Mouse (Mus musculus) heart, postnatal 0 days (tissue): ENCODE measurements around the gene Mturn. TPM values are rescaled to one million over a fixed set of nuclear protein-coding genes. Genes with fewer than 3 reads are reported as not detected.

ENCODE experiments used
- ATAC-seq: fragments of 200-750 bp; cut with Nextera tagmentation; 2 replicates; pipeline ENCODE4 v1.8.0; 2017; ENCODE audit warnings: low read depth, moderate number of reproducible peaks, moderate library complexity; ENCODE audit not compliant: insufficient read depth
- DNase-seq: peaks from one replicate; pipeline ENCODE4 v3.0.0-alpha.2; 2016; ENCODE audit warnings: low spot score
- H3K27ac ChIP-seq: fragments of 300-500 bp; sonication (generic); 2 replicates; pipeline ENCODE4 v1.5.1; 2014; ENCODE audit warnings: low read depth, mild to moderate bottlenecking
- H3K27me3 ChIP-seq: fragments of 300-500 bp; sonication (generic); 2 replicates; pipeline ENCODE4 v1.6.1; 2014; ENCODE audit warnings: low read length, mixed read lengths; ENCODE audit not compliant: control insufficient read depth, insufficient read depth
- H3K36me3 ChIP-seq: fragments of 300-500 bp; sonication (generic); replicated peaks from 2 replicates; pipeline ENCODE4 v1.6.1; 2014; ENCODE audit warnings: low read length, mixed read lengths; ENCODE audit not compliant: control insufficient read depth, insufficient read depth
- H3K4me1 ChIP-seq: fragments of 300-500 bp; sonication (generic); 2 replicates; pipeline ENCODE4 v1.6.1; 2014; ENCODE audit warnings: antibody characterized with exemption; ENCODE audit not compliant: control insufficient read depth, insufficient read depth
- H3K4me2 ChIP-seq: fragments of 300-500 bp; sonication (generic); 2 replicates; pipeline ENCODE4 v1.6.1; 2014; ENCODE audit warnings: low read depth, mild to moderate bottlenecking, low read length, moderate library complexity
- H3K4me3 ChIP-seq: fragments of 300-500 bp; sonication (generic); 2 replicates; pipeline ENCODE4 v1.5.1; 2014; ENCODE audit warnings: low read depth, low read length
- H3K9ac ChIP-seq: fragments of 300-500 bp; sonication (generic); replicated peaks from 2 replicates; pipeline ENCODE4 v1.6.1; 2014; ENCODE audit warnings: low read depth, low read length, mixed read lengths
- H3K9me3 ChIP-seq: fragments of 300-500 bp; sonication (generic); replicated peaks from 2 replicates; pipeline ENCODE4 v1.6.1; 2016; ENCODE audit warnings: low read length; ENCODE audit not compliant: control insufficient read depth
- CTCF ChIP-seq: IDR thresholded peaks from 2 replicates; pipeline ENCODE4 v1.5.1; 2016; ENCODE audit warnings: antibody characterized with exemption, control low read depth, low read depth
- EP300 ChIP-seq: IDR thresholded peaks from 2 replicates; pipeline ENCODE4 v1.6.1; 2016; ENCODE audit warnings: antibody characterized with exemption, low read depth
- WGBS: fragments of 180-500 bp; shearing (Covaris S2); extraction: QIAGEN DNeasy Blood & Tissue Kit; methylation state at CpG from one replicate; pipeline ENCODE4 v1.1.7; 2014; 5-methylcytosine and 5-hydroxymethylcytosine counted together
- polyA plus RNA-seq: library from polyadenylated mRNA; unstranded; fragments of >200 nt; fragmentation: Nextera tagmentation; extraction: Ambion mirVana; gene quantifications from 2 replicates; pipeline ENCODE4 v1.2.1, GENCODE M21; 2015
- total RNA-seq: library from RNA; depleted of rRNA; stranded (reverse); fragments of >200 nt; gene quantifications from 2 replicates; pipeline ENCODE4 v1.2.3, GENCODE M21; 2014; ENCODE audit warnings: low replicate concordance

Gene Mturn
- total and polyA plus RNA-seq, 2 experiments from 2014 or later, result 3.2 to 5.6 TPM

GRCm38 (mm10) chr6:54699477-54700056 lies 18.1 kb downstream of the Mturn start:
- H3K9ac ChIP-seq, result peak overlapping the region; percentile 35; the same call in 1 of the 2 replicates
- no peaks in the 10 kb centered on the region for H3K36me3 ChIP-seq
- H3K27ac ChIP-seq, result no peak overlapping the region
- H3K27me3 ChIP-seq, result peaks cover 7% of the 10 kb centered on the region; the same call in 1 of the 2 replicates
- ATAC-seq, result peak; percentile 72
- H3K4me1 ChIP-seq, result peaks cover 6% of the 10 kb centered on the region; the same call in 1 of the 2 replicates
- TF ChIP-seq CTCF, result no peak
- TF ChIP-seq EP300, result no peak
- peak overlapping the region; percentile 88 for H3K4me2 ChIP-seq
- DNase-seq, result peak; percentile 81
- WGBS, result 2% methylated on average over 19 of the region's 19 CpGs
- H3K4me3 ChIP-seq, result peak overlapping the region; percentile 46
- no peaks in the 10 kb centered on the region for H3K9me3 ChIP-seq

GRCm38 (mm10) chr6:54700516-54700915 lies 19.1 kb downstream of the Mturn start:
- no peak for DNase-seq
- H3K27me3 ChIP-seq, result peaks cover 11% of the 10 kb centered on the region; the same call in 1 of the 2 replicates
- H3K4me1 ChIP-seq, result peaks cover 10% of the 10 kb centered on the region; the same call in 1 of the 2 replicates
- no peak overlapping the region for H3K4me3 ChIP-seq
- no peaks in the 10 kb centered on the region for H3K36me3 ChIP-seq
- no peak overlapping the region for H3K4me2 ChIP-seq
- H3K27ac ChIP-seq, result no peak overlapping the region
- no peaks in the 10 kb centered on the region for H3K9me3 ChIP-seq
- no peak overlapping the region for H3K9ac ChIP-seq
- ATAC-seq, result no peak
- WGBS, result 91% methylated on average over 2 of the region's 2 CpGs
- TF ChIP-seq EP300 (no peak), CTCF (no peak)

- no peaks in the 10 kb centered on the region for H3K36me3 ChIP-seq
- ATAC-seq (no peak), DNase-seq (no peak)
- H3K9me3 ChIP-seq, result no peaks in the 10 kb centered on the region
- H3K27me3 ChIP-seq, result peaks cover 11% of the 10 kb centered on the region; the same call in 1 of the 2 replicates
- H3K27ac ChIP-seq, result no peak overlapping the region
- no peak overlapping the region for H3K4me2 ChIP-seq
- 50% methylated on average over 9 of the region's 9 CpGs for WGBS
- no peak overlapping the region for H3K9ac ChIP-seq
- TF ChIP-seq CTCF (no peak), EP300 (no peak)
- H3K4me1 ChIP-seq, result peaks cover 19% of the 10 kb centered on the region; the same call in 1 of the 2 replicates
- H3K4me3 ChIP-seq, result no peak overlapping the region
Observed at GRCm38 (mm10) chr6:54701901-54702300, 20.5 kb downstream of the Mturn start.

- no peak for DNase-seq
- H3K4me1 ChIP-seq, result peaks cover 17% of the 10 kb centered on the region; the same call in 1 of the 2 replicates
- peaks cover 11% of the 10 kb centered on the region; the same call in 1 of the 2 replicates for H3K27me3 ChIP-seq
- ATAC-seq, result no peak
- no peak for TF ChIP-seq EP300
- TF ChIP-seq CTCF, result no peak
- no peak overlapping the region for H3K9ac ChIP-seq
- H3K4me2 ChIP-seq, result no peak overlapping the region
- H3K27ac ChIP-seq, result no peak overlapping the region
- H3K9me3 ChIP-seq, result no peaks in the 10 kb centered on the region
- 26% methylated on average over 14 of the region's 14 CpGs for WGBS
- H3K36me3 ChIP-seq, result no peaks in the 10 kb centered on the region
- no peak overlapping the region for H3K4me3 ChIP-seq
Observed at GRCm38 (mm10) chr6:54703633-54704538, 22.5 kb downstream of the Mturn start.

- Histone ChIP-seq H3K4me1 (peaks cover 15% of the 10 kb centered on the region; the same call in 1 of the 2 replicates), H3K9ac (no peak overlapping the region), H3K27ac (no peak overlapping the region), H3K27me3 (peaks cover 11% of the 10 kb centered on the region; the same call in 1 of the 2 replicates), H3K36me3 (no peaks in the 10 kb centered on the region), H3K4me3 (no peak overlapping the region), H3K9me3 (no peaks in the 10 kb centered on the region), H3K4me2 (no peak overlapping the region)
- ATAC-seq (no peak), DNase-seq (no peak)
- TF ChIP-seq CTCF (no peak), EP300 (no peak)
- WGBS, result 30% methylated on average over 6 of the region's 6 CpGs
Observed at GRCm38 (mm10) chr6:54704539-54704845, 23.1 kb downstream of the Mturn start.
